Mouse (Mus musculus): ENCODE measurements around the gene Laptm5.

Gene Laptm5

DNA sequence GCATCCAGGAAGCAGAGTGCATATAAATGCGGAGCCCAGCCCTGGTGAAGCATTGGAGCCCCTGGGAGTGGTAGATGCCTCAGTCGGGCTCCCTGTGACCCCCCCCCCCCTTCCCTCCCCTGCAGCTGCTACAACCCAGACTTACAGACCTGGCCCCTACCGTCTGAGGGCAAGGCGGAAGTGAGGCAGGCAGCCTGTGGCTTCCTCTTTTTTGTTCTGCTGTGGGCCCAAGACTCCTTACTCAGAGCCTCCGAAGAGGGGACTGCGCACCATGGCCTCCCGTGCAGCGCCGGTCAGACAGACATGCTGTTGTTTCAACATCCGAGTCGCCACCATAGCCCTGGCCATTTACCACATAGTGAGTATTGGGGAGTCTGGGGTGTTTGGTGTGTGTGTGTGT, at the start of gene Laptm5:
Laptm5 (plus strand) TSS at position 49 of the 400 bp plus-strand sequence.
- no peak for DNase-seq (ENCODE audit: extremely low read depth, low read depth, low spot score)

DNA sequence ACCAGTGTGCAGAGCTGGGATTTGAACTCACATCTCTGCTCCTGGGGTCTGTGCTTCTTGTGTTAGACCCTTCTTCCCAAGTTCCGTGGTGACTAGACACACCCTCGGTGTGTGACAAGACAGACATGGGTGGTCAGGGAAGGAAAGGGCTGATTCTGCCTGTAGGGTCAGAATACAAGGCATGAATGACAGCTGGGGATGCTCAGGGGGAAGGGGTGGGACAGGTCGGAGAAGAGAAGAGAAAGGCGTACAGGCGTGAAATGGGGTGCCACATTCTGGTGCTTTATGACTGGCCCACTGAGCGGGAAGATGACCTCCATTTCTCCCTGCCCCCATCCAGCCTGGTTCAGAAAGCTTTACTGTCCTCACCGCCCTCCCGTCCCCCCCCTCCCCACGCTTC, 47.5 kb upstream of the Laptm5 start:
- no peak for DNase-seq (ENCODE audit: extremely low read depth, low read depth, low spot score)

DNA sequence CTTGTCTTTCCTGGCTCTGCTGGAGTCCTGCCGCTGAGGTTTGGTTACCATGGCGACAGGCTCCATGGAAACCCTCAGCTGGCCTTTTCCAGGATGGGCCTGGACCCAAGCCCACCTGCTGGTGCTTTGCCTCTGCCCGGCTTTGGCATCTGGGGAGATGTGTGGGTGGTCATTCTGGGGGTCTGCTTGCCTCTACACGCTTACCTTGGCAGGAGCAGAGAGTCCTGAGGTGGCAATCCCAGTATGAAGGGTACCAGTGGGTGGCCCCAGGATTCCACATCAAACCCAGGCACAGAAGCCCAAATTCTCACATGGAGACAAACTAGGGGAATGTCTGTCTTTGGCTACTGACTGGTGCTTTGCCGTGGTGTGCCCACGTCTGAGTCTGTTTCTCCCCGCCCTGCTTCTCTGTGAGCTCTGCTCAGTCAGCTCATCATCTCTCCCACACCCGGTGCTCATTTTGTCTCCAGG, 47.0 kb upstream of the Laptm5 start:
- DNase-seq (ENCODE audit: extremely low read depth, low read depth, low spot score), result no peak

DNA sequence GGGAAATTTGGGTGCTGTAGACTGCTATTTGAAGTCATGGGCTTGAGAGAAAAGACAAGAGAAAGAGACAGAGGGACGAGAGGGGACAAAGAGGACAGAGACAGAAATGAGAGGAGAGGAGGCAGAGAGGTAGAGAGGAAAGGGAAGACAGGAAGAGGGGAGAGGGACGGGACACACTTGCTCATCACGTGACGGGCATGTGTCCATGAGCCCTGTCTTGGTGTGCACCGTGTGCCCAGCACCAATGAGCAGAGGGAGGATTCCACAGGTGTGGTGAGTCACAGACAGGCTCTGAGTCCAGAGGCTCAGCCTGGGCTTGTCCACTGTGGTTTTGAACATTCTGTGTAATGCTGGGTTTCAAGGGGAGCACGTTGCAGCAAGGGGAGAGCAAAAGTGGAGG, 45.0 kb upstream of the Laptm5 start:
- no peak for DNase-seq (ENCODE audit: extremely low read depth, low read depth, low spot score)

DNA sequence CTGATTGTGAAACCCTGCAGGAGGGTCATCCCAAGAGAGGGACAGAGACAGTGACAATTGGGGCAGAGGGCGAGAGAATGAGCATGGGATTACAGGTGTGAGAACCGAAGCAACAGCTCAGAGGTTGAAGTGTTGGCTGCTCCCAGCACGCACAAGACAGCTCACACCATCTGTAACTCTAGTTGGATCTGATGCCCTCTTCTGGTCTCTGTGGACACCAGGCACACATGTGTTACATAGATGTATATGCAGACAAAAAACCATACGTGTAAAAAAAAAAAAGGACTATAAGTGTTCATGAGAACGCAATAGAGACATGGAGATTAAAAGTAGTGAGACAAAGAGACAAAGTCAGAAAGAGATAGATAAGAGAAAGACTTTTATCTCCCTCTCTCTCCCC, 44.1 kb upstream of the Laptm5 start:
- no peak for DNase-seq (ENCODE audit: extremely low read depth, low read depth, low spot score)

DNA sequence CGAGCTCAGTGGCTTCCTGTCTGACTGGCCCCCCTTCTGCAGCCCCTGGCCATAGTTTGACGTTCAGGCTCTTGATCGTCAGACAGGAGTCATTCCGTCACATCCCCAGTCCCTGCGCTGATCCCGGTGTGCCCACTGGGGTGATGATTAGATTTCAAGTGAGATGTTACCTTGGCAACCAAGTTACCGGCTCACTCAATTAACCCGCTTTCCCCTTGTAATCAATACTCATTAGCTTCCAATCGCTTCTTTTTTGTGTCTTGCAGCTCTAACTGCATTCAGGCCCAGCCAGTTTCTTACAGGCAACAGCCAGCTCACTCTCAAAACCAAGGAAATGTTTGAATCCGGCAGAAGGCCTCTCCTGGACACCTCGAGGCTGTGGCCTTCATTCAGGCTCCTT, 40.5 kb upstream of the Laptm5 start:
- DNase-seq (ENCODE audit: extremely low read depth, low read depth, low spot score), result no peak

DNA sequence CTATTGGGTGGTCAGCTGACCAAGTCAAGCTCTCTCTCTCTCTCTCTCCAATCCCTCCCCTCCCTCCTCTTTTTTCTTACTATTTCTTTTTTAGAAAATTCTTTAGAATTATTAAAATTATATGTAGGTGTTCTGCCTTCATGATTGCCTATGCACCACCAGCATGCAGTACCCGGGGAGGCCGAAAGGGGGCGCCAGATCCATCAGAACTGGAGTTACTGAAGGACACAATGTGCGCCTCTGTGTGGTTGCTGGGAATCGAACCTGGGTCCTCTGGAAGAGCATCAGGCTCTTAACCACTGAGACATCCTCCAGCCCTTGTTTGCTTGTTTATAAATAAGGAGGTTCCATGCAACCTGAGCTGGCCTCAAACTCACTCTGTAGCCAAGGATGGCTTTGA, 39.5 kb upstream of the Laptm5 start:
- DNase-seq (ENCODE audit: extremely low read depth, low read depth, low spot score), result no peak

DNA sequence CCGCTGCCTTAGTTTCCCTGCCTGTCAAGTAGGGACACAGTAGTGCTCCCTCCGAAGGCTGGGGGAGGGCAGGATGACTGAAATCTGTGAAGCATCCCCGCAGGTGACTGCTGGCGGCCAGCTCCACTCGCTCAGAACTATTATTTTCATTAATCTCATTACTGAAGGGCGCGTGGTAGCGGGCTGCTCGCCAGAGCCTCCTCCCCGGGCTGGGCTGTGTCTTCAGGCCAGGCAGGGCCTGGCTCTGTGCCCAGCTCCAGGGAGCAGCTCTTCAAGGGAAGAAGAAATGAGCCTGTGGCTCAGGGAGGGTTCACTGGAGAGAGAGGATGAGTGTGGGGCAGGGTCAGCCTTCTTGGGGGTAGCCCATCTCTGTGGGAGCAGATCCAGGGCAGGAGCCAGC, 38.3 kb upstream of the Laptm5 start:
- no peak for DNase-seq (ENCODE audit: extremely low read depth, low read depth, low spot score)

DNA sequence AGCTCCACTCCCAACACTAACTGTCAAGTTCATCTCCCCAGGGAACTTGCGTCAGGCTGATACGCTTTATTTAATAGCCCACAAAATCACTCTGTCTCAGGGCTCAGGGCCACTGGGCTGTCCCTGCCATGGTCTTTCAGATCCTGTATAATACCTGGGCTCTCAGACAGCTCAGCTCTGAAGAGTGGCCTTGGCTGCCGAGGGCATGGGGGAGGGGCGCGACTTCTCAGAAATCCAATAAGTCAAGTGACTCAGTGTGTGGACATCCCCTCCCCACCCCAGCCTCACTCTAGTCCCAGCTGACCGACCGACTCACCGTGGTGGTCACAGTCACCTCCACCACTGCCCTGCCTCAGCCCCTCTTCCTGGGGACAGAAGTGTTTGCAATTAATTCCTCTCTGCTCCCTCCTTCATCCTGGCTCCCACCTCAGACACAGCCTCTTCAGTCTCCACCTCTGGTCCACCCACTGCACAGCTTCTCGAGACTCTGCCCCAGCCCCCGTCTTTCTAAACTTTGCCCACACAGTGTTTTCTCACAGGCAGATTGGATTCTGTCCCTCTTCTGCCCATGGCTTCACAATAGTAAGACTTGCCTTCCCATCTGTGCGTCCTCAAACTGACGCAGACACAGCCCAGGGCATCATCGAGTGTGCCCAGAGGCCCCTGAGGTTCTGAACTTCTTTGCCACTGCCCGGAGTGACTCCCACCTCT, 36.8 kb upstream of the Laptm5 start:
- DNase-seq (ENCODE audit: extremely low read depth, low read depth, low spot score), result no peak

DNA sequence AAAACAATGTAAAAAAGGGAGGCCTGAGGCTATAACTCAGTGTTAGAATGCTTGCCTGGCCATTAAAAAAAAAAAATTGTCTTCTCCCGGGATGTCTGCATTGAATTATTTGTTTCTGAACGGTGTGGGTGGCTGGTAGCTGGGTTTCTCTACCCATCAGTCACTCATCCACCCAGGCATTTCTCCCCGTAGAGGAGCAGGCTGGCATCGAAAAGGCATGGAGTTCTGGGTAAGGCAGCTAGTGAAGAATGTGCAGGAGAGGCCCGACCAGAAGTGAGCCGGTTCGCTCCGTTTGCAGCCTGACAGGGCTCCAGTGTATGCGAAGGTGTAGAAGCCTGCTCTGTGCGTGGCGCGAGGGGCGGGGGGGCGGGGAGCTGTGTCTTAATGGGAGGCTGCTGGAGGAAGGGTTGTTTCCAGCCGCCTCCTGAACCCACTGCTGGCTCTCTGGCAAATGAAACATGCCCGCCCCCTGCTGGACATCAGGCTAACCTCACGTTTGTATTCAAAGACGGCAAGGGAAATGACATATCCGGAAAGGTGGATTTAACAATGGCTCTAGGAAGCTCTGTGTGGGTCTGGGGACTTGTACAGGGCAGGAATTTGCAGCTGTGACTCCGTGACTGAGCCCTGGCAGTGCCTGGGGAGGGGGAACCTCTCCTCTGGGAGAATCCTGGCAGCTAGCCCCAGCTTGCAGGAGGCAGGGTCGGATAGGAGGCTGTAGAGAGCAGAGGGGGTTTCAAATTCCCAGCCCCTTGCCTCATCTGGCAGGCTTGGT, 34.5 kb upstream of the Laptm5 start:
- no peak for DNase-seq (ENCODE audit: extremely low read depth, low read depth, low spot score)

DNA sequence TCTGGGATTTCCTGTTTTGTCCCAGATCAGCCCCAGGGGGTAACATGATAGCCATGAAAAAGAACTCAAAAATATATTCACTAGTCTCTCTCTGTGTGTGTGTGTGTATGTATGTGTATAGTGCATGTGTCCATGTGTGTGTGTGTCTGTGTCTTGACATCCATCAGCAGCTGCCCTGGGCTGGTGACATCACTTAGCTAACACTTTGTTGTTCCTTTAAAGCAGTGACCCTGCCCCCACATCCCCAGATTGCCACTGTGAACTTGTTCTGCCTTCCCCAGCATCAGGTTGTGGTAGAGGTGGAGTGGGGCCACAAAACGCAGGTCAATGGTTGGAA, 33.9 kb upstream of the Laptm5 start:
- no peak for DNase-seq (ENCODE audit: extremely low read depth, low read depth, low spot score)

DNA sequence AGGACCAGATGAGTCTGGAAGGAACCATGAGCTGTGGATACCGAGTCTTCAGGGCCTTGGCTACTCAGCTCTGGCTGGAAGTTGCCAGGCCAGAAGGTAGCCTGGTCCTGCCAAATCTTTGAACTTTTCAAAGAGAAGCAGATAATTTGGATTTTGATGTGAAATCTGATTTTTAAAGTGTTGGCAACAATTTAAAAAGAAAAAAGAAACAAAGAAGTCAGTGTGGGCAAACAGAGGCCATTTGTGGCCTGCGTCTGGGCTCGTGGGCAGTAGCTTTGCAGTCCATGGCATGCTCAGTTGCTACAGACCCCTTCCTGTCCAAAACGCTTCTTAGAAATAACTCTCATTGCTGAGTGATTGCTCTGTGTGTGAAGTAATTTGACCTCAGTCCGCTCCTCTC, 31.6 kb upstream of the Laptm5 start:
- no peak for DNase-seq (ENCODE audit: extremely low read depth, low read depth, low spot score)

DNA sequence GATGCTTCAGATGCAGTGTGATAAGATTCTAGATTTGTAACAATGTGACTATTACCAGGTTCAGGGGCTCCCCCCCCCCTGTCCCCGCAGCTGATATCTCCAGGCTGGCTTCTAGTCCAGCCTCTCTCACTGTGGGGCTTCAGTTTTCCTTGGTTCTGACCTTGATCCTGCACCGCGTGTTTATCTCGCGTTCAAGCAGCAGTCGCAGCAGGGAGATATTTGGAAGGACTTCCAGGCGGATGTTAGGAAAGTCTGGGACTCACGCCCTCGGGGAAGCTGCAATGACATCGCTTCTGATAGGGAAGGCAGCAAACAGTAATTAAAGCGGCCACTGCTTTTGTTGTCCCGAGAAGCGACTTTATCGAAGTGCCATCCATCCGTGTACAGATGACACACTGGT, 30.2 kb upstream of the Laptm5 start:
- no peak for DNase-seq (ENCODE audit: extremely low read depth, low read depth, low spot score)

DNA sequence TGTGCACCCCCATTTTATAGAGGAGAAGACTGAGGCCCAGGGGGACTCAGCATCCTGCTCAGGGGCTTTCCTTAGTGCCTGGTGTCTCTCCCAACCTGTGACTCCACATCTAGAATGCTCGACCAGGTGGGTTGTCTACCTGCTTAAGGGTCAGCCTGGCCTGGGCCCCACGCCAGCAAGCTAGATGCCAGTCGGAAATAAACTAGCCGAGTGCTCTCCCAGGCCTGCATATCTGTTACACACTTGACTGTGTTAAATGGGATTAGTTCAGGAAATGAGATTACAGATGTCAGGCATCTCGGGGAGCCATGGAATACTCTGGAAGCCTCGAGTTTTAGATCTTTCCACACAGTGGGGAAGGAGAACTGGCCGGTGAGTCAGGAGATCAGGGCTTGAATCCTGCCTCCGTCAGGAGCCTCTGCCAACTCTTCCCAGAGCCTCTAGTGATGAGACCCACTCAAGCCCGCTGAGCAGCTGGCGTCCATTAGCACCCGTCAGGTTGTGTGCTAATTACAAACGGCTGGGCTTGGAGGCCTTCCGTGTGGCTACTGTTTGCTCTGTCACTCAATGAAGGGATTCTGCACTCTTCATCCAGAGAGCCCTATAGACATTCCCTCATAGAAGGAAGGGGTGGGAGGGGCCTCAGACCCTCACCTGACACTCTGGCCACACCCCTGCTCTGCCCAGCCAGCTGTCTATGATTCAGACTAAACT, 28.9 kb upstream of the Laptm5 start:
- no peak for DNase-seq (ENCODE audit: extremely low read depth, low read depth, low spot score)

DNA sequence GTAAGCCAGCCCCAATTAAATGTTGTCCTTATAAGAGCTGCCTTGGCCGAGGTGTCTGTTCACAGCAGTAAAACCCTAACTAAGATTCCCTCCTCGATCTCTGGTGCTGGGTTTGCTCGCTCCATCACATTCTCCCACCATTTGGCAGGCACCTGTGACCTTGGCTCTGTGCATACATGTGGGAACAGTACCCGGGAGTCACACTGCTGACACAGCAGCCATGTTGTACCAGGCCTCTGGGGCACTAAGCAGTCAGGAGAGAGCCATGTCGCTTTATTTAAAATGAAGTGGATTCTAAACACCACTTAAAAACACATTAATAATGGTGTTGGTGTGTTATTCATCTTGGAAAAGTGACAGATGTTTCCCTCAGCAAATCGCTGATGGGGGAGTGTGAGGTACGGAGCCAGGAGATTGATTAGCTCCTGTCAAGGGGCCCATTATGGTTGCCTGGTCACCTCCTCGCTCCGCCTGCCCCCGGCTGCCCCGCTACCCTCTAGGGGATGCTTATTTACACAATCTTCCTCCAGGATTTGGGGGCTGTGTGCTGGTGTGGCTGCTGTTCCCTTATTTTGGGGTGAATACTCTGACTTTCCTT, 25.7 kb upstream of the Laptm5 start:
- DNase-seq (ENCODE audit: extremely low read depth, low read depth, low spot score), result no peak

DNA sequence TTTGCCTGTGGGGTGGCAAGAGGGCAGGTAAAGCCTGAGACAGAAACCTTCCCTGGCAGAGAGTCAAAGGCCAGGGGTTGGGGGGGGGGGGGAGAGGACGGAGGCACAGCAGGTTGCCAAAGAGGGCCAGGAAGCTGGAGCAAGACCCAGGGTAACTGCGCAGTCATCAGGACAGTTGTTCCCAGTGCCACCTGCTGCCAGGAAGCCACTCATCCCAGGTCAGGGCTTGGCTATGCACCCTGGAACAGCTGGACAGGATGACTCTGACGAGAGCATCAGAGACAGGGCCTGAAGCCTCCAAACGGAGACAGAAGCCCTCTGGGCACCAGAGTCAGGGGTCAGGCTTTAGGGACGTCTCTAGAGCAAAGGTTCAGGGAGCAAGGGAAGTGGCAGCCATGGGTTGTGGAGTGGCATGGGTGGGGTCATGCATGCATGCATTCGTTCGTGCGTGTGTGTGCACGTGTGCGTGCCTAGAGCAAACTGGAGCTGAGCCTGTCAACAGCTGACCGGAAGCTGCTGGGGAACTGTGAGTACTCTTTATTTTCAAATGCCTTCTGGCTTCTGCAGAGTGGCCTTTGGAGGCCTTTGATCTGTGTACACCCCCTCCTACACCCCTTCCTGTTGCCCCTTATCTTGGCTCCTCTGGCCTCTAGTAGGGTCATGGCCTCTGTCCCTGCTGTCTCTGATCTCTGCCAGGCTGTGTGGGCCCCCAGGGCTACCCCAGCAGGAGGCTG, 23.0 kb upstream of the Laptm5 start:
- no peak for DNase-seq (ENCODE audit: extremely low read depth, low read depth, low spot score)

DNA sequence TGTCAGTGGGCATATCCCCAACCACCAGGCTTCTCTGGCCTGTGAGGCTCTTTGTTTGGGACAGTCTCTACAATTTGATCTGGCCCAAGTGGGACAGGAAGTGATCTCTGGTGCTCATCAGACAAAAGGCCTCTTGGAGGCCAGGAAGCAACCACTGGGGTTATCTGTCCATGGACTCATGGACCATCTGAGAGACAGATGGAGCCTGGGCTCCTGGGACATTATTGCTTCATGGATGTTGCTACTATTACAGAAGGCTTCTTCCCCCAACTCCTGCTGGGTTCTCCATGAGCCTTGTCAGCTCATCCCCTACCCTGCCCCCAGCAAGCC, 22.4 kb upstream of the Laptm5 start:
- no peak for DNase-seq (ENCODE audit: extremely low read depth, low read depth, low spot score)

DNA sequence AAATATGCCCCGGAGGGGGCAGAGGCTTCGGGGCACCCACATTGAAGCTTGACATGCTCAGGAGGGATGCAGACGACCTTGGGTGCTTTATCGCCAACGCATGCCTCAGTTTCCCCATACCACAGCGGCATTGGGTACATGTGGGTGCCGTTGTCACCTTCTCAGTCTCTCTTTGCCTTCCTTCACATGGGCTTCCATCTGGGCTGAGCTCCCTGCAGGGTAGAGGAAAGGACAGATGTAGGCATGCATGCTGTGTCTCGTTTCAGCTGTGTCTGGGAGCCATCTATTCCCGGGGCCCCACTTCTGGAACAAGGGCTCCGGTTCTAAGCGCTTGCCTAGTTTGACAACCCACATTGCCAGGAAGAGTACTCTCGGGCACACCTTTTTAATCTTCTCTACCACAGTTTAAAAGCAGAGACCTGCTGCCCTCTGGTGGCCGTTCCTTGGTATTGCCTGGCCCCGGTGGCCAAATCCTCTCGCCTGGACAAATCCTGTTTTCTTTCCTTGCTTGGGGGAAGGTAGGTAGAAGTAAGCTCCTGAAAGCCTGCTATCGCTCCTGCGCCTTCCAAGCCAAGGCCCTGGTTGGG, 20.8 kb upstream of the Laptm5 start:
- DNase-seq (ENCODE audit: extremely low read depth, low read depth, low spot score), result no peak

DNA sequence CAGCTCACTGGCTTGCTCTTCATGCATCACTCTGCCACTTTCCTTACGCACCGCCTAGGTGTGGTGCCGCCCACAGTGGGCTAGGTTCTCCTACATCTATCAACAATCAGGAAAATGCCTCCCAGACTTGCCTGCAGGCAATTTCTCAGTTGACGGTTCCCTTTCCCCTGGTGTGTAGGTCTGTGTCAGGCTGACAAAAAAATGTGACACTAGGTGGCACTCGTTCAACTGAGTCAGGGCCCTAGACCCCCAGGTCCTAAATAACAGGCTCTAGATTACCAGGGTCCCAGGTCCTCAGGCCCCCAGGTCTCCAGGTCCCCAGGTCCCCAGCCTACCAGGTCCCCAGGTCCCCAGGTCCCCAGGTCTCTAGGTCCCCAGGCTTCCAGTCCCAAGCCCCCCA, 19.2 kb upstream of the Laptm5 start:
- DNase-seq (ENCODE audit: extremely low read depth, low read depth, low spot score), result no peak

DNA sequence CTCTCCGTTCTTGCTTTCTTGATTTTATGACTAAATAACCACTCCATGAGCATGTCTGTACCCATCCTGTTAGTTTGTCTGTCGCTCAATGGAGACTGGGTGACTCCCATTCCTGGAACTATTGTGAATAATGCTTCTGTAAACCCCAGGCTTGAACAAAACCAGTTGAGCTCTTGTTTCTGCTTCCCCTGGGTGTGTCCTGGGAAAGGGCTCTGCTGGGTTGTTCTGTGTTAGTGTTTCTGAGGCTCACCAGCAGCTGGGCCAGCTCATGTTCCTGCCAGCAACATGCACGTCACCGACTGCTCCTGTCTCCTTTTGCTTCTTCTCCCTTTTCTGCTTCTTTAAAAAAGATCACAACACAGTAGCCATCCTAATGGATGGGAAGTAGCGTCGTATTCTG, 17.2 kb upstream of the Laptm5 start:
- DNase-seq (ENCODE audit: extremely low read depth, low read depth, low spot score), result no peak

DNA sequence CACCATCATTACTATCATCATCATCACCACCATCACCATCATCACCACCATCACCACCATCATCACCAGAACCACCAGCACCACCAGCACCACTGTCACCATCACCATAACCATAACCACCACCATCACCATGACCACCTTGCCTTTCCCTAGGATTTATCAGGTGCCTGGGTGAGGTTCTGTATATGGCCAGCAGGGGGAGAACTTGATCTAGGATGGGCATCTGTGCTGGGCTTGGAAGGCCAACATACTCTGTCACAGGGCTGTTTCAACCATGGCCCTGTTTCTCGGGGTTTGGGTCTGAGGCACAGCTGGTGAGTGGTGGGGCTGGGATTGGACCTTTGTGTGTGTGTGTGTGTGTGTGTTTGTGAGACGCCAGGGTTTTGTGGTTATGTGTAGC, 16.6 kb upstream of the Laptm5 start:
- no peak for DNase-seq (ENCODE audit: extremely low read depth, low read depth, low spot score)

Measured in fat pad, adult 2 months (tissue).